Mouse (Mus musculus) heart, adult 11 months (tissue): Measurements from ENCODE around the gene Rap2c.
A peak's percentile ranks its signal among the peaks of the same experiment; 100 is the strongest.

Experiments used
- DNase-seq: peaks from one replicate; pipeline ENCODE4 v3.0.0; 2022

Gene Rap2c

DNA sequence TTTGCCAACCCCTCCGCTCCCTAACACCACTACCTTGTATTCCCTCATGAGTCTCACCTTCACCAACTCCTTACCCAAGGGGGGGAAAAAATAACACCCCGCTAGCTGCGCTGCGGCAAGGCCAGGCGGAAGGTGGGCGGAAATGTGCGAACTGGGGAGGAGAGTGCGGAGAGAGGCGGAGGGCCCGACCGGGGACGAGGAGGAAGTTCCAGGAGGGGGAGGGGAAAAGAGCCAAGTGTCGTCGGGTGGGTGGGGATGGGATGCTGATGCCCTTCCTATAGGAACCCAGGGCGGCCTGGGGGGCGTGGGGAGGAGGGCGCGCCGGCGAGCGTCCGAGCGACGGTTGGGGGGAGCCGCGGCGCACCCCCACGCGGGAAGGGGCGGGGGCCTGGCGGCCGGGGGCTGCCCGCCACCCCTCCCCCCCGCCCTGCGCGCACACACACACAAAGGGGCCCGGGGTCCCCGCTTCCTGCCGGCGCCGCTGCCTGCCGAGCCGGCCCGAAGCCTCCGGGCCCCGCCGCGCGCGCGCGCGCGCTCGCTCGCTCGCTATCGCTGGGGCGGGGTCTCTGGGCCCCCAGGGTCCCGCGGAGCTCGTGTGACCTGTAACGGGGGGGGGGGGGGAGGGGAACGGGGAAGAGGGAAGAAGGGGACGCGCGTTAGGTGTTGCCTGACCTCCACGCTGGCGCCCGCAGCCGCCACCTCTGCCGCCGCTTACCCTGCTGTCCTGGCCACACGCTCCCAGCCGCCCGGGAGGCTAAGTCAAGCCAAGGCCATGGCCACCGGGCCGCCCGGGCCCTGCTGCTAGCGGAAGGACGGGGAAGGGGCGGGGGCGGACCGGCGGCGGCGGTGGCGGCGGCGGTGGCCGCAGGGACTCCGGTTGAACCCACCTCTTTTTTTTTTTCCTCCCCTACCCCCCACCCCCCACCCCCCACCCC lies at the start of gene Rap2c:
TSS of gene Rap2c (minus strand) at position 168 of the 935 bp plus-strand sequence.
- peak; percentile 98 for DNase-seq

DNA sequence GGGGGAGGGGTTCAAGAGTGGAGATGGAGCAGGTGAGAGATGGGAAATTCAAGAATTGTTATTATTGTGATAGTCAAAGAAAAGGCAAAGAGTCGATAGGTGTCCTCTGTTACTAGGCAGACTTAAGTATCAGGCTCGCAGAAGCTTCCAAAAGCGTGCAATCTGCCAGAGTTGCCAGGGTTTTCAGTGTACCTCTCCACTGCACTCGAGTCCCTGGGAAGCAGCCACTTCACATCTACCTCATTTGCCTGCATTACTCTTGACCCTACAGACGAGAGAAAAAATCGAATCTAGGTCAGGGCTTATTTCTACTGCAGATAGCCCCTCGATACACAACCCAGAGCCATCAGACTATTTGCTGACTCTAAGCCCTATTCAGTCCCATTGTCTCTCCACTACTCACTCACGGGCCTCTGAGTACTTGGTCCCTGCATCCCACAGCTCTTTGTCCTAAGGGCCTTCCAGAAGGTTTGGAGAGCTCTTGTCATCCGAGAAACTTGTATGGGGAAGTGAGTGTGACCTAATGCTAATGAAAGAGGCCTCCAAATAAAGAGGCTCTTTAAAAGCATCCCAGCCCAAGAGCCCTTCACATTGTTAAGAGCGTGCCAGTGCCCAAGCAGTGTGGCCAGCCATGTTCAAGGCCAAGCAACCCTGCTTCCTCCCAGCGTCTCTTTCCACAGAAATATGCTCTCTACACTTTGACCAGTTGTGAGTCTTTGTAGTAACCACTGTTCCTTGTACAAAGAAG lies 48.9 kb upstream of the Rap2c start:
- no peak for DNase-seq

DNA sequence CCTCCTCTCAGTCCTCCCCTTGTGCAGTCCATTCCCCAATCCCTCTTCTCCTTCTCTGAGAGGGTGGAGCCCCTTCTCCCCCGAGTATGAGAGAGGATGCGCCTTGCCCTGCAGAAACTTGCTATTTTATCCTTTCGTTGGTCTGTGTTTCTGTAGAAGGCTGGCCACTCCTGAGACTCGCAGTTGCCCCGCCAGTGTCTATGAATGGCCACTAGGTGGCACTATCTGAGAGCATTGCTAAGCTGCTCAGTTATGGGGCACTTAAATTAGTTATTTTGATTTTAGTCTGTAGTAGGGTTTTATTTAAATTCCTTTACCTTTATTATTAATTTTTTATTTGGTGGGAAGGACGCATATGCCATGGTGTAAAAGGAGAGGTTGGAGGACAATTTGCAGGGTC lies 48.0 kb upstream of the Rap2c start:
- no peak for DNase-seq

DNA sequence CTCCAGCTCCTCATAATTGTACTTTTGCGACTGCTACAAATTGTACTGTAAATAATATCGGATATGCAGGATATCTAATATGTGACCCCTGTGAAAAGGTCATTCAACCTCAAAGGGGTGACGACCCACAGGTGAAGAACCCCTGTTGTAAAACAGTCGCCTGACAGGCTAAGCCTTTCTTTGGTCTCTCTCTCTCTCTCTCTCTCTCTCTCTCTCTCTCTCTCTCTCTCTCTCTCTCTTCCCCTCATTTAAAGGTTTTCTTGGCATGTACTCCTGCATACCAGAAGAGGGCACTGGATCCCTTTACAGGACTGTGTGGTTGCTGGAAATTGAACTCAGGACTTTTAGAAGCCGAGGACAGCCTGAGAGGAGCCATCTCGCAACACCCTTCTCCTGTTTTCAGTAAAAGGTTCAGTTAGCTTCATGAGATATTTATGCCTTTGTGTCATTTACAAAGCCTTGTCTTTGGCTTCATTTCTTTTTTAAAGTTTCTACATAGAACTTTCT lies 47.4 kb upstream of the Rap2c start:
- DNase-seq = no peak

DNA sequence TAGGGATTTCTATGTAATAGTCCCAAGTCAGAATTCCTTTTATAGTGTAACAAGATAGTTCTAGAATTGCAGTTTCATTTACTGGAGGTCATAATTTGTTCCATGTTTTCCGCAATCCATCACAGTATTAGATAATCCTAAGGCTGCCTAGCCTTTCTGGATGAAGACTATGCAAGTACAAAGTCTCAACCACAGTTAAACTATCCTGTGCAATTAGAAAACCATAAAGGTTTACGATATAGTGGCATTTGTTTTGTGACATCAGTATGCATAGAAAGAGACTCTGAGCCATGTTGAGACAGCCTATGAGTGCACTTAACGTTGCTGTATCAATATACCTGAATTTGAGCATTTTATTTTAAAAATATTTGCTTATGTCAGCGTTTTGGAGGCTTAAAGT lies 42.4 kb upstream of the Rap2c start:
- no peak for DNase-seq

DNA sequence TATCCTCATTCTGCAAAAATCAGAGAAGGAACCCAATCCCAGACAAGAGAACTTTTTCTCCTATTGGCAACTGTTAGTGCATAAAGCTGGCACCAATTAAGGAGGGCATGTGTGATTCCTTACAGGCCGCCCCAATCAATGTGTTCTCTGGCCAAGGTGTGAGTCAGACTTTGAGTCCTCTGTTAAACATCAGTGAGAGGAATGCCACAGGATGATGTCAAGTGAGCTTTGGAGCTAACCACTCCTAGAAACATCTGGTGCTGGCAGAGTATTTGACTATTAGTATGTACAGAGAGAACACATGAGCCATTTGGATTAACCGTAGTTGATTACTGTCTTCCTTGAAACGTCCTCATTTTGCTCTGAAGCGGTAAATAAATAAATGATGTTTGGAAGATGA lies 40.9 kb upstream of the Rap2c start:
- DNase-seq = peak; percentile 89

DNA sequence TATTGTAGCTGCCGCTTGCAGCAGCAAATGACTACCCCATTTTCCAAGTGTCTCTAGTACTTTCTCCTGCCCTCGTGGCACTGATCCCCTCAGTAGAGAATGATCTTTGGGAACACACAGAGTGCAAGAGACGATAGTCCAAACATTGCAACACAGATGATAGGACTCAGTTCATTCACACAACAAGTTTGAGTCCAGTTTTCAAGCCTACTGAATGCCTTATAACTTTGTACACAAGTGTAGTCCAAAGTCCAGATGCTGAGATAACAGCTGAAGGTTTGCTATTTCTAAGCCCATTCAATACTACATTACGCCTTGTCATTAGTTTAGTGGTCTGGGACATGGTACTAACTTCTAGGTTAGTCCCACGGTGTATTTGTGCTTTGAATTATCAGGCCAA lies 40.5 kb upstream of the Rap2c start:
- peak; percentile 82 for DNase-seq

DNA sequence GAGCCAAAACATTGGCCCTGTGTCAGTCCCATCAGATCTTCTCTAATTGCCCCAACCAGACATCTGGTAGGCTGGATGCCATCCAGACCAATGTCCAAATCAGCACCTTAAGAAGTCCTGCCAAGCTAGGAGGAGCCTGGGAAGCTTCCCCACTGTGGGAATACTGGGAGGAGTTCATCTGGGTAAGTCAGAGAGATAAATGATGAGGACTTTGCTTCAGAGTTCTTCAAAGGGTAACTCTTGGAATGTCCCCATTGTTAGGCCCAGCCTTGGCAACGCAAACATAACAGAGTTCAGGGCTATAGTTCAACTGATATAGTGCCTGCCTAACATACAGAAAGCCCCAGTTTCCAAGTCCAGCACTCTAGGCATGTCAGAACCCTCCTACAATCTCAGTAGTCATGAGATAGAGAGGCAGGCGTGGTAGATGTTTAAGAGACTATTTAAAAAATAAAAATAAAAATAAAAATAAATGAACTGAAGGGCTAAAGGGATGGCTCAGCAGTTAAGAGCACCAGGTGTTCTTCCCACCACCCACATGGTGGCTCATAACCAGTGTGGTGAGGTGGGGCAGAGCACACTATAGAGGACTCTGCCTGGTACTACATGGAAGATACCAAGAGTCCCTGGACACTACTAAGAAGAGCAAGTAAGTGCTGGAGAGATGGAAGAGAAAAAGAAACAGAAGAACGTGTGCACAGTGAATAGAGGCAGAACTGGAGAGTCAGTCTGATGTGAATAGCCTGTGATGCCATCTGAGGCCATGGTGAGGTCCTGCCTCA lies 34.1 kb upstream of the Rap2c start:
- no peak for DNase-seq

DNA sequence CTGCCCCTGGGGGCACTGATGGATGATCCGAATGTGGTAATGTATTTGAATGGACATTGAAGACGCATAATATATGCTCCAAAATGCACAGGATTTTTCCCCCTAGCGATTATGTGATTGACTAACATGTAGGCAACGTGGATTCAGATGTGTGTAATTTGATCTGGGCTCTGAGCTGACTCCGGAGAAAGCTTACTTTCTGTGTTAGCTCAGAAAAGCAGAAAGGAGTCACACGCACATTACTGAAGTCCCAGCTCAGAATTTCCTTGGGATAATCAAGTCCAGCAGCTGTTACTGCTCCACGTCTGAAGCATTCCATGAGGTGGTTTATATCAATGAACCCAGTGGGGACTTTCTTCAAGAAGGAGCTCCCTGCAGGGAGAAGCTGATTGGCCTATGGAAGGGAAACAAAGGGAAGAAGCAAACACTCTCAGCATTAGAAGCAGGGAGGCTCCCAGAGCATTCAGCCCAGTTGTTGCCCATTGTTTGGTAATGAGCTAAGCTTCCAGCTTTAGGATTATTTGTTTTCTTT lies 17.9 kb upstream of the Rap2c start:
- no peak for DNase-seq

DNA sequence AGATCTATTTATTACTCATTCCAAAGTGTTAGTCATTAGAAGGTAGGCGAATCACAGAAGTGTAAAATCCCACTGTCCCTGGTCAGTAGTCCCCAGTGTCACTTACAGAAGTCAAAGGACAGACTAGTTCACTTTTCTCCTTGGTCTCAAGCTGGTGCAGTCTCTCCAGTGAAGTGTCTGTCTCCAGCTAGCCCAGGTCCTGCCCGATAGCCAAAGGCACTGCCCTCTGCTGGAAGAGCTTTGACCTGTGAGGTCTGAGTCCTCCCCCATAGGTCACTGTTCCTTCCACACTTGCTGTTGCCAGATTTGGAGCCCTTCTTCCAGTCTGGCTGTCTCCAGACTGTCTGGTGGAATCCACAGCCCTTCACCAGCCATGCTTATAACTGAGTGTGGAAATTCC lies 2.1 kb upstream of the Rap2c start:
- DNase-seq = peak; percentile 95

DNA sequence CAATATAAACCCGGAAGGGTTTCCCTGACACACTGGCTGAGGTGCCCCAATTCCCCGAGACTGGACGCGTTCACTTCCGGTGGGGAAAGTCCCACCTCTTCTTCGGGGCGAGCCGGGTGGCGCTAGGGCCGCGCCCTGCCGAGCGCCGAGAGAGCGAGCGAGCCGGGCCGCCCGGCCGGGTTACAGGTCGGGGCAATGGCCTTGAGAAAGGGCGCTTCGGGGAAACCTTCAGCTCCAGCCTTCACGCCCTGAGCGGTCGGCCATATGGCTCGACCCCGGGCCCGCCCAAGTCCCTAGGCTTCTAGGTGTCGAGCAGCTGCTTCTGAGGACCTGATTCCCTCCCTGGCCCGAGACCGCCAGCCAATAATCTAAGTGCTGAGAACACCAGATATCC lies 965 bp upstream of the Rap2c start:
- peak; percentile 98 for DNase-seq

DNA sequence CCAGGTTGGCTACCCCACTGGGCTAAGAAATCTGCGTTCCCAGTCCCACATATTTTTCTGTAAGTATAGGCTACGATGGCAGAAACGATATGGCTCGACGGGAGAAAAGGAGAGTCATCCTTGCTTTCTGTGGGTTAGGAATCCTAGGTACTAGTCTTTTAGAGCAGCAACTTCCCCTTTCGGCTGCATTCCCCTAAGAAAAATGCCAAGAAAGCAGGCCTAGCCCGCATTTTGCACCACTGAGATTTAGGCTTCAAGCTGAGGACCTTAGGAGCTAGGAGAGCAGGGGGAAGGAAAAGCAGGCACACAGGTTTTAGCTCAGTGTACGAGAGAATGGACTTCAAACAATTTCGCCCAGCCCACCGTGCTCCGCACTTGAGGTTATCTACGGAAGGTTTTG lies 892 bp downstream of the Rap2c start:
- DNase-seq = no peak

DNA sequence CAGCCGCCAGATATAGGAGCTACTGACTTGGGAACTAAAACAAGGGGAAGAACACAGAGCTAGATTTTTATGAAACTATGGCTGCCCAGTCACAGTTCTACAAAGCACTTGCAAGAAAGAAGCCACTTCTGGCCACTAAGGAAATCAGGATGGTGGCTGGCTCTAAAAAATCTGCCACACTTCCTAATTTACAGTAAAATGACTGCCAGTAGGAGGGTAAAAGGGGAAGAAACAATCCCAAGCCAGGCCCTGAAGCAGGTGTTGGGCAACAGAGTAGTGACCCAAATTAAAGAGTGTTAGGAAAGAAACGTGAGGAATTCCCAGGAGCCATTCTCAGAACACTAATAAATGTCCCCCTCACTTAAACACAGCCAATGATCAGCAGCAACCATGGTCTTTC lies 5.5 kb downstream of the Rap2c start:
- no peak for DNase-seq

DNA sequence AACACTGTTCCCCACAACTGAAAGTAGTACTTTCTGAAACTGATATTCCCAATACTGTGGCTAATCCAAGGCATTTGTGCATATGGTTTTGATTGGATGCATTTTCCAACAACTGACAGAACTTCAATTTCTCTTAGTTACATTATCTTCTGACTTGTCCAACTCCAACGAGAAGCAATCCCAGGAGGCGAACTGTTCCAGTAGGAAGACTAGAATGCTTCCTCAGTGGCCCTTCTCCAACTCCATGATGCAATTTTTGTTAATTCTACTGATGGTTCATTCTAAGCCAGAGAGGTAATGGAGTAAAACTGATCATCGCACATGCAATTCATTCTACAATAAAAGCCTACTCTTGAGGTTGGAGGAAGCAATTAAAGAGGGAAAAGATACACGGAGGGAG lies 7.5 kb downstream of the Rap2c start:
- DNase-seq = peak; percentile 58

DNA sequence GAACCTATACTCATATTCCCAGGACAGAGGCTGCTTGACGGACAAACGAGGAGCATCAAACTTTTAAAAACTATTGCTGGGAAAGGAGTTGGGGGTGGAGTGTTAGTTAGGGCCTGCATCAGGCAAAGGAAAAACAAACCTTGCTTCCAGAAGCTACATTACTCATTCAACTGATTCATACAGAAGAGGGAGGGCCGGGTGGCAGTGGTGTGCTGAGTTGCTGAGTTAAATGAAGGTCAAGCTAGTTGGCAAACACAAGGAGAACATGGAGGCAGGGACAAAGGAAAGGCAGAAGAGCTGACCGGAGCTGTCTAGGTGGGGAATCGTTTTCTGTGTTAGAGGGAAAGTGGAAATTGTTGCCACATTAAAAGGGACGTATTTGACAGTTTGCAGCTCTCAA lies 17.0 kb downstream of the Rap2c start:
- no peak for DNase-seq

DNA sequence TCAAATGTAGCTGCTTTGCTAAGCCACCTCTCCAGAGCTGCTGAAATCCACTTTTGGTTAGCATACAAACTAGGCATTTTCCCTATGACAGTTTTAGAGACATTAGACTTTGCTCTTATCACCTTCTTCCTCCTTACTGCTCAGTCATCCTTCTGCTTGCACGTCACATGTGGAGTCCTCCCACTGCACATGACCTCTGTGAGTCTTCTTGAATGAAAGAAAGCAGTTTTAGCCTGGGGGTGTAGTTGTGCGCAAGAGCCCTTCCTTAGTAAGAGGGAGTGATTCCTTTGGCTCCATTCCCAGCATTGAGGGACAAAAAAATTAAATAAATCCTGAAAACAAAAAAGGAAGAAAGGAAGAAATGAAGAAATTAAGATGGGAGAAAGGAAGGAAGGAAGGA lies 22.5 kb downstream of the Rap2c start:
- DNase-seq = no peak

DNA sequence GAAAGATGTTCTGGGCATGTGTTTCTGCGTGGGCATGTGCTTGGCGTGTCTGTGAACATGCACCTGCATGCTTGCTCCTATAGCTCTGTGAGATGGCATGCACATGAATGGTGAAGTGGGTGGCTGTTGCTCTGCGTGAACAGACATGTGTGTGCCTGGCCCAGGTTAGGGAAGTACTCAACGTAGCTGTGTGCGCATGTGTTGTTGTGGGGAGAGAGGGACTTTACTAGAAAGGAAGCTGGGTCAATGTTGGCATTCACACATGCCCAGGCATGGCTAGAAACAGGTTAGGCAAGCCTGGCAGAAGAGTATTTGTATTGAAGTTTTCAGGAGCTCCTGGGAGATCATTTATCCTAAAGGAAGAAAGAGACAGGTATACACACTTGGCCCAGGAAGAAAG lies 26.5 kb downstream of the Rap2c start:
- no peak for DNase-seq

DNA sequence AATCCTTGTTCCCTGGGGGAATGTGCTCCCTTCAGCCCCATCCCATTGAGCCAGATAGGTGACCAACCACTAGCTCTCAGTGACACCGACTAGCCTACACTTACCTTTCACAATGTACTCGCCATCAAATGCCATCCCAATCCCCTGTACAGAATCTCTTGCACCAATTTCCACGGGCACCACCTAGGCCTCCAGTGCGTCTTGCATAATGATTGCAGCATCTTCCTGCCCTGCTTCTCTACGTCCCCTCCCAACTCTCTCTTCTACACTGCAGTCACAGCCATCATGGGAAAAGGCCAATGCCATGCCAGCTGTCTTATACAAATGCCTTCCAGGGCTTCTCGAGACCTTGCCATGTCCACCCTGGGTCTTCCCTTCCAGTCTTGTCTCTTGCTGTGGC lies 27.9 kb downstream of the Rap2c start:
- DNase-seq = no peak

DNA sequence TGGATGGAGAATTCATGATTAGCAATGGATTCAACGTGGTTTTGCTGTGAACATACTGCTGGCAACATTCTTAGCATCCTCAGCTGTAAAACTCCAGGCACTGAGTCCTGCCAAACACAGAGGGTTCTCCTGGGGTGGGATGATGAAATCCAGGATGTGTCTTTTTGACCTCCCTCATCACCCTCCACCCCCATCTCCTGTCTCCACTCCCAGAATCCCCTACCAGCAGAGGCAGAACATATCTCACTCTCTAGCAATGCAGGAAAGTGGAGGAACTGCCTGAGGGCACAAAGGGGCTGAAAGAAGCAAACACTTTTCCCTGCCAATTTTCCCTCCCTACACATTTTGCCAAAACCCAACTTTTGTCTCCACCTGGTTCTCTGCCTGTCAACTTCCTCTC lies 29.2 kb downstream of the Rap2c start:
- DNase-seq = peak; percentile 91

DNA sequence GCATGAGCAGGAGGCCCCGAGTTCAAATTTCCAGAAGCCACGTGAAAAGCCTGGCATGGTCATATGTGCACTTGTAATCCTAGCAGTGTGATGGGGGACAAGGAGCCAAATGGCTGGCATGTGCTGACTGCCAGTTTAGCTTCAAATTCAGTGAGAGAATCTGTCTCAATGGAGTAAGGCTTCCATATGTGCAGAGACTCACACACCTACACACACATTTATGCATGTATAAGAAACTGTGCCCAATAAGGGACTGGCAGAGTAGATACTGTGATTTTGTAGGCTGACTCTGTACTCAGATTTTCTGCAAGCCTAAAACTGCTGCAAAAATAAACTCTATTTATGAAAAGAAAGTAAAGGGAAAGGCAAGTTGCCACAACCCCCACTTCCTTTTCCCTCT lies 39.4 kb downstream of the Rap2c start:
- no peak for DNase-seq

DNA sequence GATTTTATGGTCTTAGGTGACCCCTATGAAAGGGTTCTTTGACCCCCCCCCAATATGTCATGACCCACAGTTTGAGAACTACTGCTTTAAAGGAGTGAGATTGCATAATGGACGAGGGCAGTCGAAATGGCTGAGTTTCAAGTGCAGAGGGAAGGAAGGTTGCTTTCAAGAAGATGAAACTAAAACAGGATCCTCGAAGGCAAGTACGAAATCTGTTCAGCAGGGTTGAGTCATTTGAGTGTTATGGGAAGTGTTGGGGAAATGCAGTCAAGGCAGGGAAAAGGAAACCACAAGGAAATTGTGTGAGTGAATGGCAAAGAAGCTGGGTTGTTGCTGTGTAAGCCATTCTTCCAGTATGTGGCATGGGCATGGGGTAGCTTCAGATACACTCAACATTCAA lies 45.7 kb downstream of the Rap2c start:
- no peak for DNase-seq

DNA sequence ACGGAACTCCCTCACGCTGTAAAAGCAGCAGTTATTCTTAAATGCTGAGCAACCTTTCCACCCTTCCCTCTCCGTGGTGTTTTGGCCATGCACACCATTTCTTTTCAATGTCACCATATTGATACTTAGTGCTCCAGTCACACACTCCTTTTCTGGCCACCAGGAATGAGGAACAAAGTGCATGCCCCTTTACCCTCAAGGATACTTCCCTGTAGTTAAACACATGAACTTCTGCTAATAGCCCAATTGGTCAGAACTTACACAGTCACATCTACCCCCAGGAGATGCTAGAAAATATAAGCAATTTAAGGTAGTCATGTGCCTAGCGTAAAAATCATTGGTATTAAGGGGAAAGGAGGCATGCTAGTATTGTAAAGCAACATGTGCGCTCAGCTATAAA lies 47.9 kb downstream of the Rap2c start:
- DNase-seq = no peak
